Mouse (Mus musculus) G1E (cell line): ENCODE results near the gene Brd3.

Experiments used
- CTCF ChIP-seq: IDR thresholded peaks from 2 replicates; pipeline ENCODE4 v1.5.1; 2012; ENCODE audit warnings: low read depth, low read length, inconsistent platforms, mixed read lengths
- GATA1 ChIP-seq: IDR thresholded peaks from 2 replicates; pipeline ENCODE4 v1.6.1; 2012; ENCODE audit warnings: borderline replicate concordance, low read length, inconsistent platforms, mixed read lengths
- POLR2AphosphoS5 ChIP-seq: IDR thresholded peaks from 2 replicates; pipeline ENCODE4 v1.6.1; 2012; ENCODE audit warnings: low read depth, low read length, inconsistent platforms; ENCODE audit not compliant: insufficient replicate concordance
- TAL1 ChIP-seq: conservative IDR thresholded peaks from 2 replicates; pipeline ENCODE4 v1.6.1; 2012; ENCODE audit warnings: low read depth, low read length, inconsistent platforms, mixed read lengths

DNA sequence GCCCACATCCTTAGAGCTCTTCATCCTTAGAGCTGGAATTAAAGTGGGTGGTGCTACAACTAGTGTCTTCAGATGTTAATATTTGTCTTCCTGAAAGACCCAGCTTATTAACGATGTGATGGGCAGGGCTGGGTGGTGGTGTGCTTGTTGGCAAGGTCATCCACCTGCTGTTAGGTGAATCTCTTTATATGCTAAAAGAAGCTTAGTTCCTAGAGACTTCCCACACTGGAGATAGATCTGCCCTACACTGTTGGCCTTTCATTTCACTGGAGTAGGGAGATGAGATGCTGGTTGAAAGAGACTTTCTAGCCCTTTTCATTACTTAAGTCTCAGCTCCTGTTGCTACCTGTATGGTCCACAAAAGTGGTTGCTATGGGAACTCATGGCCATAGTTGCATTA, 8.8 kb upstream of the Brd3 start:
- TF ChIP-seq CTCF (no peak), GATA1 (no peak), TAL1 (no peak), POLR2AphosphoS5 (no peak)
